Mouse (Mus musculus) brain, adult 2 months (tissue): ENCODE measurements around the gene Pknox2.
A peak's percentile ranks its signal among the peaks of the same experiment; 100 is the strongest.

Source experiments
- DNase-seq: peaks from one replicate; pipeline ENCODE4 v3.0.0; 2011; ENCODE audit warnings: low read depth, low spot score

Gene Pknox2

DNA sequence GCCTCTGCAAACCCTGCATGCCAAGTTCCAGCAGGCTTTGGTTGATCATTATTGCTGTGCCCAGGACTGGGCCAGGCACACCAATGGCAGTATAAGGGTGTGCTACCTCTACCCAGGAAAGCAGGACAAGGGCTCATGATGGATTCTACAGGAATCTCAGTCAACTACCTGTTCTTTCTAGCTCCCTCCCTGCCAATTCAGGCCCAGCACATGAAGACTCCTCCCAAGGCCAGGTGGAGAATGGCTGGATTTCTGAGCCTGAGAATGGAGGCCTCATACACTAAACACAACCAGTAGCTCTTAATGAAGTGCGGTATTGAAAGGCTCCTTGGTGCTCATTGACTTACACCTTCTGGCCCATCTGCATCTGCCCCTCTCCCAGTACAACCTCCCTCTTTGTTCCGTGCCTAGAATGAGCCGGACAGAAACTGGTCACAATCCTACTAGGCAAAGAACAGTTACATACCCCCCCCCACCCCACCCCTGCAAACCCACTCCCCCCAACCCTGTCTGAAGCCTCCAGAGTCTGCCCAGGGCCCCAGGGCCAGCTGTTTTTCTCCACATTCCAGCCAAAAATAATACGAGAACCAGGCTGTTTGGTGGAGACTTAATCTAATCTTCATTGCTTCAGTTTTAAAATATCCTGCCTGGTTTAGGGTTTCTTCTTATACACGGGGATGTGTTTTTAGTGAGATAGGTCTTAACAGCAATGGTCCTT, 6.6 kb downstream of the Pknox2 start:
- no peak for DNase-seq

DNA sequence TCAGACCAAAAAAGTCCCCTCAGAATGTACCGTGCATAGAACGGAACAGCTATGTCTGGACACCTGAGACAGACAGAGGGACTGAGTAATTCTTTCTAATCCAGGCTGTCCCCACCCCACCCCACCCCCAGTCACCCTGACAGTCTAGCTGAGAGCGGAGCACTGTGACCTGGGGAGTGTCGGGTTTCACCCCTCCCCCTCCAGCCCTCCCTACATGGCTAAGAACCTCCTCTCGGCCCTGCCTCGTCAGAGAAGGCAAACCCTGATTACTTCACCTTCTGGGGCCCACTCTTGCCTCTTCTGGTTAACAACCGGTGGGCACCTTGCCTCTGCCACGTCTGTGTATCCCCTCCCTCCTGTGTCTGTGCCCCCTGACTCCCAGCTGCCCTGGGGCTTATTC, 7.7 kb downstream of the Pknox2 start:
- DNase-seq = no peak

GRCm38 (mm10) chr9:37138883-37139282, 8.3 kb downstream of the Pknox2 start:
- no peak for DNase-seq

GRCm38 (mm10) chr9:37136340-37136739, 10.9 kb downstream of the Pknox2 start:
- no peak for DNase-seq

GRCm38 (mm10) chr9:37133495-37133894, 13.7 kb downstream of the Pknox2 start:
- no peak for DNase-seq

- no peak for DNase-seq
Observed at GRCm38 (mm10) chr9:37129046-37129445, 18.2 kb downstream of the Pknox2 start.

DNA sequence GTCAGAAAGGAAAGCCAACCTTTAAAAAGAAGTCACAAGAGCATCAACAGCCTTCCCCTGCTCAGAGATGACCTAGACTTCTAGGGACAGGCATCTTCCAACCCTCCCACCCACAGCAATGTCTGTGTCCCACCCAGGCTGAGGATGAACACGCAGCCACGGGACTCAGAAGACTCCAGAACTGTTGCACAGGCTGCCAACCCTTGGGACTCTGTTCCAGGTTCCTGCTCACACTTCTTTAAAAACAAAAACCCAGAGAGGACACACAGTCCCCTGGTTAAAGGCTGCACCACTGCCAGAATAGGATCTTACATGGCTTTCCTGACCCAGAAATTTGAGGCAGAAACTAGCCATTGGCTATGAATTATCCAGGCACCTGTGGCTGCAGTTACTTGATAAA, 21.0 kb downstream of the Pknox2 start:
- no peak for DNase-seq

GRCm38 (mm10) chr9:37124696-37125480, 22.3 kb downstream of the Pknox2 start:
- peak; percentile 75 for DNase-seq

DNA sequence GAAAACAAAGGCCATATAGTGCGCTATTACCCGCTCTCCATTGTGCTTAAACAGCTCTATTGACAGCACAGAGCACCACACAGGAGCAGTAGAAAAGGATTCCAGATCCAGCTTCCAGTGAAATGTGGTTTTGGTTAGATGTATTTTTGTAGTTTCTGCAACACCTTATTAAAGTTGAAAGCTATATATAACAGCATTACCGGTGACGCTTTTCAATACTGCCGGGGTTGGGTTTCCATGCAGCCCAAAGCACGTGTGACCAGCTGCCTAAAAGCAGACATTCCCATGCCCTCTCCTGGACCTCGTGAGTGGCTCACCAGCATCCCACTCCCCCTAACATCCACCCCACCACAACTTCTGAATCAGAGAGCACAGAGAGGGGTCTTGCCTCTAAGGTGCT, 23.8 kb downstream of the Pknox2 start:
- DNase-seq = no peak

DNA sequence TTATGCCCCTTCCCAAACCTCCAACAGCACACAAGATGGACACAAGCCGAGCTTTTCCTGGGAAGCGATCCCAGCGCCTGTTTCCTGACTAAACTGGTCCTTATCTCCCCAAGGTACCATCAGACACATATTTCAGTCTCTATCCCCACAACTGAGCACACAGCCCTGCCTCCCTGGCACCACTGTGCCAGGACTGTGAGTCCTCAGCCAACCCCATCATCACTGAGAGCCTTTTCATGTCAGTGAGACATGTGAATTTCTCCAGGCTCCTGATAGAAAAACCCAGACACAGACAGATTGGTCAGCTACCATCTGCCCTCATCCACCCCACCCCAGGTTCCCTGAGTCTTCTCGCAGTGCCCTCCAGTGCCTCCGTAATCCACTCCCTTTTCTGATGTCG, 24.2 kb downstream of the Pknox2 start:
- DNase-seq = peak; percentile 70

- DNase-seq = peak; percentile 58
Observed at GRCm38 (mm10) chr9:37122381-37122780, 24.8 kb downstream of the Pknox2 start.

- DNase-seq = peak; percentile 26
Observed at GRCm38 (mm10) chr9:37121761-37122331, 25.4 kb downstream of the Pknox2 start.

- peak; percentile 58 for DNase-seq
Observed at GRCm38 (mm10) chr9:37120801-37121200, 26.4 kb downstream of the Pknox2 start.

DNA sequence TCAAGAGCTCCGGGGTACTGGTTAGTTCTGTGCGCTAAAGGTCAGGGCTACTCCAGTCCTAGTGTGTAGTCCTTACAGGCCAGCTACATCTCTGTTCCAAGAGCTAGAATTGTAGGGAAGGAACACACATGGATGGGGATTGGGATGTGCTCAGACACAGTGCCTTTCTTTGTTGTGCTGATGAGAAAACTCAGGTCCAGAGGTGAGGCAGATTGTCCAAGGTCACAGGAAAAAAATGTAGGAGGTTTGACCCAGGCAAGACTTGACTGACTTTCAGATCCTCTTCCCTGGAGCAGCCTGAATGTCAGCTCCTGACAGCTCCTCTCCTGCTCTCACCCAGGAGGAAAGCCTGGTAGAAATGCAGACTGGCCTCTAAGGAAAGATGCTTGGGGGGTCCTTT, 29.7 kb downstream of the Pknox2 start:
- DNase-seq = no peak

DNA sequence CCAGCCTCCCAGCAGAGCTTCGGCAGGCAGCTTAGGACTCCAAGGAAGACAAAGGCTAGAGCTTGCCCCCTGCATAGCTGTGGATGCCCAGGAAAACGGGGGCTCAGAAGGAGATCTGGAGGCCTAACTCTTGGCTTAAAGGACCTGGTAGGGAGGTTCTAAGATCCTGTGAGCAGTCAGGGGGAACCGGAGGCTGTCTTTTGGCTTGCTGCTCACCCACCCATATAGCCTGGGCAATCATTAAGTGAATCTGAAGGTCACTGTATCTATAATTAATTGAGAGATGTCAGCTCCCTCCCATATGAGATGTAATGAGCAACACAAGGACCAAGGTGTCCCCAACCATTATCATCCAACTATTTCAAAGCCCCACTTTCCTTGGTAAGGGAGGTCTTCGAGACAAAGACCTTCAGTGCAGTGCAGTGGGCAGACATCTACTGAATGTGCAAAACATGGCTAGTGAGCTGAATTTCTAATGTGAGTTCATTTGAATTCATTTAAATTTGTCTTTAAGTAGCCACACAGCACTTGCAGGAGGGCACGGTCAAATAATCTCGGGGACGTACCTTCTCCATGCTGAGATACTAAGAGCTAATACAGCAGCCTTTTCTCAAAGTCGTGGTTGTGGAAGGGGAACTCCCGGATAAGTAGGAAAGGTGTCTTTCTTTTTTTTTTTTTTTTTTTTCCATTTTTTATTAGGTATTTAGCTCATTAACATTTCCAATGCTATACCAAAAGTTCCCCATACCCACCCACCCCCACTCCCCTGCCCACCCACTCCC, 30.4 kb downstream of the Pknox2 start:
- no peak for DNase-seq

- no peak for DNase-seq
Observed at GRCm38 (mm10) chr9:37115820-37116219, 31.4 kb downstream of the Pknox2 start.

DNA sequence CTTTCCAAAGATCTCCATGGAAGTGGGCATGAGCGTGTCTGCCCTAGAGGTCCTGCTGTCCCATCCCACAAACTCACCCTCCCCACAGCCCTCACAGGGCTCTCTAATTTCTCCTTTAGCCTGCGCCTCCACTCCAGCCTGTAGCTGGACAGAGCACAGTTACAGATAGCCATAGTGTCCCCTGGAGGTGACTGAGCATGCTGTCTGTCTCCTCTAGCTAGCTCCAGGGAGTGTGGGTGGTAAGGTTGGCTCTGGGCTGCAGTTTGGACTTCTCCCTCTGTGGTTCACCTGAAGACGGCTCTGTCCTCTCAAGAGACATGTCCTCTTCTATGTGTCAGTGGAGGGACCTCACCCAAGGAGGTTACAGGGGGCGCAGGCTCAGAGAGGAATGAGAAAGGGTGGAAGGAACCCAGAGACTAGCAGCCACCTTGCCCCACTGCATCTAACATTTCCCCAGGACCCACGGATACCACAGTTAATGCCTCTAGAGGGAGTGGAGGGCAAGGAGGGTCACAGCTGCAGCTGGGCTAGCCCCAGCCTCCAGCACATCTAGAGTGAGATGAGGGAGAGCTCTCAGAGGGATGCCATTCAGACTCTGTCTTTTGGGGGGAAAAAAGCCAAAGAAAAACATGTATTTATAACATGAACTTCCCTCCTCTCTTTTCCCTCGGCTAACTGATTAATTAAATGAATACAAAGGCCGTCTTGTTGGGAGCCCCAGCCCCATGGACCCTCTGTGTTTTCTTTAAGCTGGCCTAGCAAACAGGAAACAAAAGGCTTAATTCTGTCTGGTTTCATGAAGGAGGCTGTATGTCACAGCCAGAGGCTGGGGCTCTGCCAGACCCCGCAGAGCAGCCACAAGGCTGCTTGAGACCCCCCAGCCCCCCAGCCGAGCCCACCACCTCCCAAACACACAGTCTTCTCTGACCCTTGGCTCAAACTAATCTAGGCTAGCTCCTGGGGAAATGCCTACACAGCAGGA, 32.6 kb downstream of the Pknox2 start:
- DNase-seq = no peak

DNA sequence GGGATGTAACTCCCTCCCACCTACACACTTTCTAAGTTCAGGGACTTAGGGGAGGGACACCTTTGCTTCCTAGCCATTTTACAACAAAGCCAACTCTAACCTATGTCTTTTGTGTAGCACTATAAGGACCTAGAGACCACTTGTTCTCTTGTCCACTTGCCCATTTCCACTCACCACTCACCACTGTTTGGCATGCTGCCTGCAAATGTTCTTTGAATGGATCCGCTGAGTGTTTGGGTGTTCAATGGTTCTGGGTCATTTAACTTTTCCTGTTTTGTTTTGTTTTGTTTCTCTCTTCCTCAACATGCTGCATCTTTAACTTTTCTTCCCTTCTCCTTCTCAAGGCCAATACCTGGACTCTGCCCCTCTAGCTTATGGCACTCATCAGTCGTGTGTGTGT, 39.7 kb downstream of the Pknox2 start:
- DNase-seq = no peak

- DNase-seq = peak; percentile 72
Observed at GRCm38 (mm10) chr9:37106808-37107207, 40.4 kb downstream of the Pknox2 start.

DNA sequence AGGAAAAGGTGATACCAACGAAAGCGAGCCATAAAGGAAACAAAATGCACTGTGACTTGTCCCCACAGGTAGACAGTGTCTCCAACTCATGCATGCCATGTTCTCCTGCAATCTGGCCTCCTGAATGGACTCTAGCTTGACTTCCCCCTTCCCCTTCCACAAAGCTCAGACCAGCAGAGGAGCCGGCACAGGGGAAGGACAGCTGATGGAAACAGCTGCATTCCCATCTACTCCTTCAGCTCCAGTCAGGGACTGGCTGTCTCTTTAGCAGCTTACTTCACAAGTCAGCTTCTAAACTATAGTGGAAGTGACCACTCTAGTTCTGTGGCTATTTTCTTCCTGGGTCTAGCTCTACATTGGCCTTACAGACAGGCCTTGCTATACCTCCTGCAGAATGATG, 43.0 kb downstream of the Pknox2 start:
- DNase-seq = no peak

- DNase-seq = no peak
Observed at GRCm38 (mm10) chr9:37103778-37104177, 43.4 kb downstream of the Pknox2 start.
